Mouse (Mus musculus) lung, embryonic 15.5 days (tissue): ENCODE measurements around the gene Gm49321. TPM values are rescaled to one million over a fixed set of nuclear protein-coding genes. Genes with fewer than 3 reads are reported as not detected.
A peak's percentile ranks its signal among the peaks of the same experiment; 100 is the strongest.

Source experiments
- ATAC-seq: fragments of 200-750 bp; cut with Nextera tagmentation; 2 replicates; pipeline ENCODE4 v1.8.0; 2017; ENCODE audit warnings: moderate number of reproducible peaks, borderline replicate concordance; ENCODE audit not compliant: low FRiP score, low TSS enrichment; ENCODE audit errors: extremely low read depth
- H3K27ac ChIP-seq: fragments of 300-500 bp; sonication (generic); 2 replicates; pipeline ENCODE4 v1.5.1; 2015; ENCODE audit warnings: moderate library complexity, mild to moderate bottlenecking, inconsistent platforms
- H3K27me3 ChIP-seq: fragments of 300-500 bp; sonication (generic); 2 replicates; pipeline ENCODE4 v1.6.1; 2015; ENCODE audit warnings: inconsistent platforms
- H3K36me3 ChIP-seq: fragments of 300-500 bp; sonication (generic); 2 replicates; pipeline ENCODE4 v1.6.1; 2015; ENCODE audit warnings: inconsistent platforms
- H3K4me1 ChIP-seq: fragments of 300-500 bp; sonication (generic); 2 replicates; pipeline ENCODE4 v1.6.1; 2015; ENCODE audit warnings: inconsistent platforms
- H3K4me2 ChIP-seq: fragments of 300-500 bp; sonication (generic); 2 replicates; pipeline ENCODE4 v1.6.1; 2015; ENCODE audit warnings: inconsistent platforms, mild to moderate bottlenecking, moderate library complexity
- H3K4me3 ChIP-seq: fragments of 300-500 bp; sonication (generic); 2 replicates; pipeline ENCODE4 v1.5.1; 2015; ENCODE audit warnings: mild to moderate bottlenecking, inconsistent platforms
- H3K9ac ChIP-seq: fragments of 300-500 bp; sonication (generic); 2 replicates; pipeline ENCODE4 v1.6.1; 2015; ENCODE audit warnings: inconsistent platforms
- H3K9me3 ChIP-seq: fragments of 300-500 bp; sonication (generic); 2 replicates; pipeline ENCODE4 v1.6.1; 2016; ENCODE audit warnings: inconsistent platforms
- WGBS: fragments of 180-500 bp; shearing (Covaris S2); methylation state at CpG from one replicate; pipeline ENCODE4 v1.1.7; 2015; 5-methylcytosine and 5-hydroxymethylcytosine counted together
- polyA plus RNA-seq: library from polyadenylated mRNA; unstranded; fragments of >200 nt; fragmentation: Nextera tagmentation; extraction: Ambion mirVana; gene quantifications from 2 replicates; pipeline ENCODE4 v1.2.1, GENCODE M21; 2015

The Gm49321 gene
- polyA plus RNA-seq, 1 experiment from 2014 or later = 11.7 TPM

DNA sequence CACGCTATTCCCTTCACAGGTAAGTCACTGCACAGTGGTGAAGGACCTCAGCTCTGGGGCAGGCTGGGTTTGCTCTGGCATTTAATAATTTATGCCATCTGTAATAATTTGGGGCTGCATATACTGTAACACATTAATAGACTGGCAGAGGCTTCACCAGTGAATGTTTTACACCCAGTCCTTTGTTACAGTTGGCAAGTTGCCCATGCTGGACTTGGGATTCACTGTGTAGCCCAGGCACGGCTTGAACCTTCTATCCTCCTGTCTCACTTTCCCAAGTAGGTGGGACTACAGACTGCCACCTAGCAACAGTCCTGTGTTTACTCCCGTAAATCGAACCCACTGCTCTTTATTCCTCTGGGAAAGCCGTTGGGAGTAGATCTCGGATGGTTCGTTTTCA, 48.8 kb downstream of the Gm49321 start:
- Histone ChIP-seq H3K36me3 (peaks cover 34% of the 10 kb centered on the region), H3K27ac (no peak overlapping the region), H3K4me1 (0 out of 2 replicates have a peak, but pooled peaks cover 6% of the 10 kb centered on the region), H3K27me3 (no peaks in the 10 kb centered on the region), H3K4me3 (no peak overlapping the region), H3K9ac (no peak overlapping the region), H3K4me2 (no peak overlapping the region), H3K9me3 (no peaks in the 10 kb centered on the region)
- WGBS = 79% methylated on average over 7 of the region's 7 CpGs
- ATAC-seq = no peak

DNA sequence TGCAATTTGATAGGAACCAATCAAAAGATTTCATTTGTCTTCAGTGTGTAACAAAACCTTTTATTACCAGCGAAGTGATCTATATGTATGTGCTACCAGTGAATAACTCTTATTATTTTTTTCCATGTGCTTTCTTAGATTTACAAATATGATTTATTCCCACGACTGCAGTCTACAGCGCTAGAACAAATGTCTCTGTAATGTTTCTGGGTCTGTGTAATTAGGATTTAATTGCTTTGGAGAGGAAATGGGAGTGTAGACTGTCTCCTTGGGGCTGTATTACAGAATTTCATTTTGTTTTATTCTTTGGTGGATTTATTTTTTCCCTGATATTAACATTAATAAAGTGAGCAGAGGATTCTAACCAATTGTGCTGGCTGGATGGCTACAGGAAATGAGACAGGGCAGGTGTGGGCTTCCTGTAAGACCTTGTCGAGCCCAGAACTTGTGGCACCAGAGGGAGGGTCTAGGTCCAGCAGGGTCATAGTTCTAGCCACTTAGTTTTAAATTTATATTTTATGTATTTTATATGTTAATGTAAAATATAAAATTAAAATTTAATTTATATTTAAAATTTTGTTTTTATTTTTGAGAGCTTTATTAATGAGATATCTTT, 51.0 kb downstream of the Gm49321 start:
- Histone ChIP-seq H3K9me3 (no peaks in the 10 kb centered on the region), H3K36me3 (peaks cover 24% of the 10 kb centered on the region), H3K4me3 (no peak overlapping the region), H3K9ac (no peak overlapping the region), H3K4me2 (no peak overlapping the region), H3K4me1 (no peaks in the 10 kb centered on the region), H3K27me3 (no peaks in the 10 kb centered on the region), H3K27ac (no peak overlapping the region)
- 81% methylated on average over 4 of the region's 4 CpGs for WGBS
- no peak for ATAC-seq

GRCm38 (mm10) chr12:73989594-73989993, 52.1 kb downstream of the Gm49321 start:
- no peak overlapping the region for H3K4me3 ChIP-seq
- no peak overlapping the region for H3K9ac ChIP-seq
- ATAC-seq = peak; percentile 46; the same call in 1 of the 2 replicates
- H3K4me1 ChIP-seq = no peaks in the 10 kb centered on the region
- H3K27me3 ChIP-seq = no peaks in the 10 kb centered on the region
- no peaks in the 10 kb centered on the region for H3K9me3 ChIP-seq
- H3K36me3 ChIP-seq = peaks cover 15% of the 10 kb centered on the region
- no peak overlapping the region for H3K27ac ChIP-seq
- H3K4me2 ChIP-seq = no peak overlapping the region

- Histone ChIP-seq H3K4me1 (0 out of 2 replicates have a peak, but pooled peaks cover 2% of the 10 kb centered on the region), H3K27me3 (peaks cover 33% of the 10 kb centered on the region), H3K36me3 (no peaks in the 10 kb centered on the region), H3K27ac (no peak overlapping the region), H3K4me3 (no peak overlapping the region), H3K9ac (no peak overlapping the region), H3K4me2 (peak overlapping the region; percentile 99; the same call in 1 of the 2 replicates), H3K9me3 (no peaks in the 10 kb centered on the region)
- 61% methylated on average over 12 of the region's 12 CpGs for WGBS
- no peak for ATAC-seq
Observed at GRCm38 (mm10) chr12:73996906-73997296, 59.4 kb downstream of the Gm49321 start.

GRCm38 (mm10) chr12:73997297-73998127, 60.1 kb downstream of the Gm49321 start, which contains the start of gene Syt16:
Syt16 (plus strand) TSS chr12:73997661.
- ATAC-seq = peak; percentile 49; the same call in 1 of the 2 replicates
- Histone ChIP-seq H3K4me3 (peak within 1 kb of the TSS; percentile 54), H3K4me1 (0 out of 2 replicates have a peak, but pooled peaks cover 2% of the 10 kb centered on the region), H3K9ac (peak within 1 kb of the TSS; percentile 32), H3K27me3 (peaks cover 33% of the 10 kb centered on the region), H3K27ac (no peak within 1 kb of the TSS), H3K4me2 (peak within 1 kb of the TSS; percentile 99), H3K9me3 (no peaks in the 10 kb centered on the region), H3K36me3 (no peaks in the 10 kb centered on the region)
- 2% methylated on average over 39 of the region's 67 CpGs for WGBS

DNA sequence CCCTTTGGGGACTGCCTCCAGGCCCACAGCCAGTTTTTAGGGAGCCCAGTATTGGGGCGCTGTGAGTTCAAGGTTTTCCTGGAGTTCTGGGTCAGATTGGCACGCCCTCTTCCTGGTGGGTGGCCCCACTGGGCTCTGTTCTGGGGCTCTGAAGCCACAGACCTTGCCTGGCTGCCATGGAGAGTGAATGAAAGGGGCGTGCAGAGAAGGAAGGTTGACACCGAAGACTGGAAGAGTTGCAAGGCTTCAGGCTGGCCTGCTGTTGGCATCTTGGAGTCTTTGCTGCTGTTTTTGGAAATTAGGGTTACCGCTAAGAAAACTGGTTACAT, 60.6 kb downstream of the Gm49321 start:
- Histone ChIP-seq H3K9me3 (no peaks in the 10 kb centered on the region), H3K4me1 (0 out of 2 replicates have a peak, but pooled peaks cover 2% of the 10 kb centered on the region), H3K36me3 (no peaks in the 10 kb centered on the region), H3K4me3 (peak overlapping the region; percentile 54), H3K4me2 (peak overlapping the region; percentile 99), H3K9ac (0 out of 2 replicates have a peak overlapping the region, but pooled peaks have one; percentile 32), H3K27ac (no peak overlapping the region), H3K27me3 (peaks cover 33% of the 10 kb centered on the region)
- no peak; the same call in 1 of the 2 replicates for ATAC-seq
- 45% methylated on average over 5 of the region's 5 CpGs for WGBS

- Histone ChIP-seq H3K27me3 (peaks cover 22% of the 10 kb centered on the region), H3K4me3 (no peak overlapping the region), H3K36me3 (no peaks in the 10 kb centered on the region), H3K4me1 (0 out of 2 replicates have a peak, but pooled peaks cover 2% of the 10 kb centered on the region), H3K4me2 (no peak overlapping the region), H3K27ac (no peak overlapping the region), H3K9me3 (no peaks in the 10 kb centered on the region), H3K9ac (no peak overlapping the region)
- 79% methylated on average over 9 of the region's 9 CpGs for whole genome bisulfite sequencing
- no peak for ATAC-seq
Observed at GRCm38 (mm10) chr12:74002449-74002848, 65.0 kb downstream of the Gm49321 start.

DNA sequence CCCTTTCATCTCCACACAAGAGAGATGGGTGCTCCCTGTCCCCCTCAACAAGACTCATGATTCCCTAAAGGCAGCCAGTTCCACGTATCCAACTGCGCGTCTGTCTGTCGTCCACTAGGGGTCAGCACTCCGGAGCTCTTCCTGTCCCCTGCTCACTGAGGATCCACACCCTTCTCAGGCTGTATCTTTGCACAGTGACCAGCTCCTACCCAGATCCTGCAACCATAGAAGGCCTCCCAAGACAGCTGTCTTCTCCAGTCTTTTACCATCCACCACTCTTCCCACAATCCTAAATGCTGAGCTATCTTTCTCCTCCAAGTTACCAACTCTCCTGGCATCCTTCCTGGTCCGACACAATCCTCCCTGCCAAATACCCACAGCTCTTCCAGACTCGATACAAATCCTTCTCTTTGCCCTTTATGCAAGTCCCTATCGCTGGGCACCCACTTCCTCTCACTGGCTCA, 72.0 kb downstream of the Gm49321 start:
- ATAC-seq = peak; percentile 52; the same call in 1 of the 2 replicates
- 19% methylated on average over 8 of the region's 8 CpGs for WGBS
- Histone ChIP-seq H3K36me3 (no peaks in the 10 kb centered on the region), H3K9ac (no peak overlapping the region), H3K4me3 (no peak overlapping the region), H3K27me3 (no peaks in the 10 kb centered on the region), H3K4me2 (no peak overlapping the region), H3K9me3 (no peaks in the 10 kb centered on the region), H3K4me1 (peaks cover 4% of the 10 kb centered on the region; the same call in 1 of the 2 replicates), H3K27ac (no peak overlapping the region)

GRCm38 (mm10) chr12:74013739-74014138, 76.3 kb downstream of the Gm49321 start:
- Histone ChIP-seq H3K27ac (no peak overlapping the region), H3K36me3 (no peaks in the 10 kb centered on the region), H3K4me1 (peaks cover 4% of the 10 kb centered on the region; the same call in 1 of the 2 replicates), H3K9me3 (no peaks in the 10 kb centered on the region), H3K27me3 (no peaks in the 10 kb centered on the region), H3K9ac (no peak overlapping the region), H3K4me3 (peak overlapping the region; percentile 15; the same call in 1 of the 2 replicates), H3K4me2 (peak overlapping the region; percentile 45)
- WGBS = under 1% methylated on average over 6 of the region's 6 CpGs
- ATAC-seq = peak; percentile 78; the same call in 1 of the 2 replicates

DNA sequence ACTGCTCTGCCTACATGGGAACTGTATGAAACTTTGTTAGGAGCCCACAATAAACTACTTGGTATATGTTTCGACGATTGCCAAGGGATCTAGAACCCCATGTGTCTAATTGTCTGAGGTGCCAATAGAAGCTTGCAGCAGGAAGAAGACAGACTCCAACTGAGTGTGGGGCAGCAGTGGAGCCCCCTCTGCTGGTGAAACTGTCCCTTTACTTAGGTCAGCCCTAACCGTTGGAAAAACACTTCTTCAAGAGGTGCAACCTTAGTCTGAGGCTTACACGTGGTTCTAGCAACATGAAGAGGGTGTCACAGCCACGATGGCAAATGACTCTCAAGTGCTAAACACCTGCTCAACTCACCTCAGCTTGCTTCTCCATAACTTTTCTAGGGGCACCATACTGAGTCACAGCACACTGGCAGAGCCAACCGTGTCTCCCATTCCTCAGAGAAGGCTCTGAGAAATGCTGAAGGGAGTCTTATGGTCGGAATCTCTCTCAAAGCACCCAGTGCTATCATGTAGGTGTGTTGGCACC, 77.4 kb downstream of the Gm49321 start:
- WGBS = 56% methylated on average over 7 of the region's 7 CpGs
- H3K27ac ChIP-seq = no peak overlapping the region
- no peak overlapping the region for H3K4me2 ChIP-seq
- no peaks in the 10 kb centered on the region for H3K9me3 ChIP-seq
- H3K4me3 ChIP-seq = no peak overlapping the region
- no peak for ATAC-seq
- H3K4me1 ChIP-seq = peaks cover 4% of the 10 kb centered on the region; the same call in 1 of the 2 replicates
- no peaks in the 10 kb centered on the region for H3K36me3 ChIP-seq
- H3K9ac ChIP-seq = no peak overlapping the region
- H3K27me3 ChIP-seq = no peaks in the 10 kb centered on the region

DNA sequence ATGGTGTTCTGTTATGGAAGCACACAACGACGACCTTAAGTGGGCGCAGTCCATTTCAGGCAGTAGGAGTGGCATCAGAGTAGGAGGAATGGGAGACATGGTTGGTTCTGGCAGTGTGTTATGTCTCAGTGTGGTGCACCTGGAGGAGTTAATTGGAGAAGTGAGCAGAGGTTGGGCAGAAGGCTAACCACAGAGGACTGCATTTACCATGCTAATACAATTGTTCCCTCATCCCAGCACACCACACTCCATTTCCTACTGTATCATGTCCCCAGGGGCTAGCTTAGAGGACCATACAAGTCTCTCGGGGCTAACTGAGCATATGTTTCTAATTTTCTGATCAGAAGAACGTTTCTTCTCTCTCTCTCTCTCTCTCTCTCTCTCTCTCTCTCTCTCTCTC, 78.0 kb downstream of the Gm49321 start:
- H3K27ac ChIP-seq = no peak overlapping the region
- ATAC-seq = no peak
- no peaks in the 10 kb centered on the region for H3K27me3 ChIP-seq
- H3K4me3 ChIP-seq = no peak overlapping the region
- H3K4me2 ChIP-seq = no peak overlapping the region
- H3K36me3 ChIP-seq = no peaks in the 10 kb centered on the region
- H3K4me1 ChIP-seq = peaks cover 4% of the 10 kb centered on the region; the same call in 1 of the 2 replicates
- H3K9ac ChIP-seq = no peak overlapping the region
- no peaks in the 10 kb centered on the region for H3K9me3 ChIP-seq
- WGBS = 69% methylated on average over 5 of the region's 5 CpGs
